ENCODE assay signal across 8 mouse cellular contexts in genomic region chr11:117975211-117975967, GRCm38 (mm10). TPM values are rescaled to one million over a fixed set of nuclear protein-coding genes. Genes with fewer than 3 reads are reported as not detected.
DNase-seq lines count a peak whose midpoint lies in the region; ATAC-seq and TF ChIP-seq lines count a peak whose summit lies in the region.

No protein-coding gene starts in this region.

- intact Hi-C loops in gastrocnemius, adult 2 months (cut with DNase I): no loop called here

- ATAC-seq in megakaryocyte, adult 5-6 weeks (ENCODE audit: poor library complexity, severe bottlenecking): no peak
- ATAC-seq in limb, embryonic 11.5 days (ENCODE audit: insufficient number of reproducible peaks, low FRiP score, low TSS enrichment, low read depth): no peak
- no peak for ATAC-seq in stomach, postnatal 0 days (ENCODE audit: low FRiP score, low TSS enrichment)

- peaks cover 99% of the 10 kb centered on the region for H3K4me1 ChIP-seq in megakaryocyte, embryonic 14.5 days
- peaks cover 20% of the 10 kb centered on the region for H3K4me1 ChIP-seq in limb, embryonic 11.5 days (ENCODE audit: control insufficient read depth, insufficient read depth, low read length)
- H3K4me1 ChIP-seq in stomach, postnatal 0 days (replicated peaks; ENCODE audit: control insufficient read depth, insufficient read depth): no peaks in the 10 kb centered on the region

- no peak for DNase-seq in gastrocnemius, adult 2 months
- DNase-seq in gastrocnemius, adult 8-10 months (ENCODE audit: low spot score in 2 of 2): no peak
- peak; percentile 44 for DNase-seq in limb, embryonic 11.5 days (ENCODE audit: low spot score)
- no peak for DNase-seq in stomach, postnatal 0 days (ENCODE audit: low spot score)
- DNase-seq in cerebellum, postnatal 25 days: no peak
- DNase-seq in left cerebral cortex, adult 9 months (ENCODE audit: low spot score in 2 of 2): no peak

- H3K36me3 ChIP-seq in megakaryocyte, embryonic 14.5 days (replicated peaks; ENCODE audit: low read length): no peaks in the 10 kb centered on the region
- no peaks in the 10 kb centered on the region for H3K36me3 ChIP-seq in limb, embryonic 11.5 days (ENCODE audit: control insufficient read depth, insufficient read depth, low read length)
- H3K36me3 ChIP-seq in stomach, postnatal 0 days (ENCODE audit: control insufficient read depth, insufficient read depth, low read length): no peaks in the 10 kb centered on the region

- H3K9me3 ChIP-seq in megakaryocyte, embryonic 14.5 days: no peaks in the 10 kb centered on the region
- H3K9me3 ChIP-seq in limb, embryonic 11.5 days (ENCODE audit: control insufficient read depth, low read length): no peaks in the 10 kb centered on the region
- H3K9me3 ChIP-seq in stomach, postnatal 0 days (ENCODE audit: control insufficient read depth, low read length): no peaks in the 10 kb centered on the region

- no peak for TF ChIP-seq EP300 in stomach, postnatal 0 days (optimal IDR thresholded peaks at IDR 0.05)

- H3K9ac ChIP-seq in limb, embryonic 11.5 days (ENCODE audit: low read length): peak overlapping the region; percentile 1; the same call in 1 of the 2 replicates
- peak overlapping the region; percentile 18; the same call in 1 of the 2 replicates for H3K9ac ChIP-seq in stomach, postnatal 0 days (ENCODE audit: low read length)

- H3K27ac ChIP-seq in gastrocnemius, adult 2 months: peak overlapping the region; percentile 31; the same call in 1 of the 2 replicates
- H3K27ac ChIP-seq in limb, embryonic 11.5 days (replicated peaks; ENCODE audit: low read depth, low read length): peak overlapping the region; percentile 36; the same call in 1 of the 2 replicates
- H3K27ac ChIP-seq in stomach, postnatal 0 days (replicated peaks): no peak overlapping the region

- TF ChIP-seq CTCF in gastrocnemius, adult 2 months (IDR thresholded peaks at IDR 0.05): no peak
- no peak for TF ChIP-seq CTCF in stomach, postnatal 0 days (IDR thresholded peaks at IDR 0.05; ENCODE audit: low read depth)

- H3K4me3 ChIP-seq in gastrocnemius, adult 2 months: no peak overlapping the region
- peak overlapping the region; percentile 82 for H3K4me3 ChIP-seq in megakaryocyte, embryonic 14.5 days (replicated peaks)
- no peak overlapping the region for H3K4me3 ChIP-seq in limb, embryonic 11.5 days (ENCODE audit: low read depth, low read length)
- H3K4me3 ChIP-seq in stomach, postnatal 0 days (ENCODE audit: low read depth, low read length): no peak overlapping the region

- H3K27me3 ChIP-seq in megakaryocyte, embryonic 14.5 days (replicated peaks): no peaks in the 10 kb centered on the region
- no peaks in the 10 kb centered on the region for H3K27me3 ChIP-seq in limb, embryonic 11.5 days (ENCODE audit: control insufficient read depth, insufficient read depth, low read length)
- H3K27me3 ChIP-seq in stomach, postnatal 0 days (ENCODE audit: control insufficient read depth, insufficient read depth, low read length): no peaks in the 10 kb centered on the region

- 11% methylated on average over 18 of the region's 18 CpGs for WGBS in limb, embryonic 11.5 days
- 37% methylated on average over 18 of the region's 18 CpGs for WGBS in stomach, postnatal 0 days

- no peak overlapping the region; the same call in none of the 2 replicates for H3K4me2 ChIP-seq in limb, embryonic 11.5 days (ENCODE audit: low read depth, severe bottlenecking)
- no peak overlapping the region for H3K4me2 ChIP-seq in stomach, postnatal 0 days (replicated peaks; ENCODE audit: low read depth)

RNA-seq across cellular contexts. Expression of gene Socs3, which starts 5.5 kb away (rescaled TPM):
- total RNA-seq in gastrocnemius, adult 2 months (2021): 10 to 100 TPM in 1 of 2 experiments, 1 to 10 TPM in 1; 1.7 to 10.1 TPM
- 1 to 10 TPM; 1.9 to 3.3 (median 2.5) TPM for total RNA-seq in gastrocnemius, adult 8-10 months (2022)
- polyA plus RNA-seq in megakaryocyte, embryonic 14.5 days (2012; ENCODE audit: insufficient read depth, low replicate concordance): 54.8 and 75.2 TPM in 2 replicates
- total RNA-seq in megakaryocyte, adult 5-6 weeks (2015): 2.0 and 3.1 TPM in 2 replicates
- total RNA-seq in megakaryocyte, adult 5-6 weeks (2017): 3.2 and 5.1 TPM in 2 replicates
- 5.4 and 6.7 TPM in 2 replicates for polyA plus RNA-seq in limb, embryonic 11.5 days (2014; fragmentation: Nextera tagmentation; extraction: Ambion mirVana)
- 13.5 and 15.7 TPM in 2 replicates for polyA plus RNA-seq in stomach, postnatal 0 days (2015; fragmentation: Nextera tagmentation; extraction: Ambion mirVana)

RNA-seq across cellular contexts. Expression of gene Pgs1, which starts 10.7 kb away (rescaled TPM):
- 10 to 100 TPM; 17.2 to 18.0 TPM for total RNA-seq in gastrocnemius, adult 2 months (2021)
- total RNA-seq in gastrocnemius, adult 8-10 months (2022): 10 to 100 TPM; 16.9 to 23.0 (median 19.1) TPM
- 16.0 and 43.0 TPM in 2 replicates for polyA plus RNA-seq in megakaryocyte, embryonic 14.5 days (2012; ENCODE audit: insufficient read depth, low replicate concordance)
- 18.7 and 22.4 TPM in 2 replicates for total RNA-seq in megakaryocyte, adult 5-6 weeks (2015)
- 26.7 and 27.2 TPM in 2 replicates for total RNA-seq in megakaryocyte, adult 5-6 weeks (2017)
- 38.4 and 39.3 TPM in 2 replicates for polyA plus RNA-seq in limb, embryonic 11.5 days (2014; fragmentation: Nextera tagmentation; extraction: Ambion mirVana)
- 28.7 and 29.4 TPM in 2 replicates for polyA plus RNA-seq in stomach, postnatal 0 days (2015; fragmentation: Nextera tagmentation; extraction: Ambion mirVana)
